Mouse (Mus musculus): ENCODE data around the gene Leng1. TPM values are rescaled to one million over a fixed set of nuclear protein-coding genes. Genes with fewer than 3 reads are reported as not detected.
A peak's percentile ranks its signal among the peaks of the same experiment; 100 is the strongest.

The Leng1 gene
- polyA plus RNA-seq, 1 experiment from 2014 or later, result 20.7 TPM

- Histone ChIP-seq H3K4me1 (replicated peaks) (no peaks in the 10 kb centered on the region), H3K27ac (no peak overlapping the region), H3K9ac (replicated peaks) (no peak overlapping the region), H3K4me3 (replicated peaks) (no peak overlapping the region), H3K9me3 (no peaks in the 10 kb centered on the region), H3K36me3 (peaks cover 98% of the 10 kb centered on the region), H3K27me3 (no peaks in the 10 kb centered on the region), H3K4me2 (no peak overlapping the region)
- 89% methylated on average over 4 of the region's 4 CpGs for WGBS
- ATAC-seq (ENCODE audit: insufficient number of reproducible peaks, insufficient read depth, low FRiP score, low TSS enrichment, low read depth), result no peak
Measured at GRCm38 (mm10) chr7:3656966-3657365, 8.7 kb downstream of the Leng1 start.

GRCm38 (mm10) chr7:3646641-3647040 is 19.0 kb downstream of the Leng1 start:
- Histone ChIP-seq H3K36me3 (peaks cover 45% of the 10 kb centered on the region), H3K27me3 (no peaks in the 10 kb centered on the region), H3K9ac (replicated peaks) (peak overlapping the region; percentile 100), H3K27ac (no peak overlapping the region), H3K4me2 (peak overlapping the region; percentile 94), H3K4me3 (replicated peaks) (peak overlapping the region; percentile 98), H3K4me1 (replicated peaks) (peaks cover 30% of the 10 kb centered on the region), H3K9me3 (no peaks in the 10 kb centered on the region)
- 68% methylated on average over 4 of the region's 4 CpGs for WGBS
- no peak for ATAC-seq (ENCODE audit: insufficient number of reproducible peaks, insufficient read depth, low FRiP score, low TSS enrichment, low read depth)

GRCm38 (mm10) chr7:3646188-3646587 is 19.5 kb downstream of the Leng1 start:
- no peak for ATAC-seq (ENCODE audit: insufficient number of reproducible peaks, insufficient read depth, low FRiP score, low TSS enrichment, low read depth)

GRCm38 (mm10) chr7:3645488-3646025 is 20.1 kb downstream of the Leng1 start:
- Histone ChIP-seq H3K36me3 (peaks cover 45% of the 10 kb centered on the region), H3K4me3 (replicated peaks) (peak overlapping the region; percentile 98), H3K27ac (peak overlapping the region; percentile 96), H3K27me3 (no peaks in the 10 kb centered on the region), H3K9ac (replicated peaks) (peak overlapping the region; percentile 100), H3K4me1 (replicated peaks) (peaks cover 30% of the 10 kb centered on the region), H3K9me3 (no peaks in the 10 kb centered on the region), H3K4me2 (peak overlapping the region; percentile 94)
- ATAC-seq (ENCODE audit: insufficient number of reproducible peaks, insufficient read depth, low FRiP score, low TSS enrichment, low read depth), result no peak
- under 1% methylated on average over 52 of the region's 58 CpGs for WGBS

More at GRCm38 (mm10) chr7:3646188-3646587, 19.5 kb downstream of the Leng1 start:
- peak overlapping the region; percentile 98 for H3K4me3 ChIP-seq (replicated peaks)
- H3K36me3 ChIP-seq, result peaks cover 45% of the 10 kb centered on the region
- H3K27ac ChIP-seq, result no peak overlapping the region
- peak overlapping the region; percentile 94 for H3K4me2 ChIP-seq
- no peaks in the 10 kb centered on the region for H3K27me3 ChIP-seq
- H3K9ac ChIP-seq (replicated peaks), result peak overlapping the region; percentile 100
- H3K9me3 ChIP-seq, result no peaks in the 10 kb centered on the region
- H3K4me1 ChIP-seq (replicated peaks), result peaks cover 30% of the 10 kb centered on the region
- WGBS, result 17% methylated on average over 9 of the region's 9 CpGs

GRCm38 (mm10) chr7:3644672-3645487 is 20.8 kb downstream of the Leng1 start, which contains the start of gene Cnot3:
TSS of gene Cnot3 (plus strand) at chr7:3645268.
- peak within 1 kb of the TSS; percentile 100 for H3K9ac ChIP-seq (replicated peaks)
- peak within 1 kb of the TSS; percentile 94 for H3K4me2 ChIP-seq
- H3K9me3 ChIP-seq, result no peaks in the 10 kb centered on the region
- WGBS, result under 1% methylated on average over 56 of the region's 58 CpGs
- peaks cover 30% of the 10 kb centered on the region for H3K4me1 ChIP-seq (replicated peaks)
- peak; percentile 99 for ATAC-seq (ENCODE audit: insufficient number of reproducible peaks, insufficient read depth, low FRiP score, low TSS enrichment, low read depth)
- peak within 1 kb of the TSS; percentile 96 for H3K27ac ChIP-seq
- peak within 1 kb of the TSS; percentile 98 for H3K4me3 ChIP-seq (replicated peaks)
- peaks cover 45% of the 10 kb centered on the region for H3K36me3 ChIP-seq
- no peaks in the 10 kb centered on the region for H3K27me3 ChIP-seq

- Histone ChIP-seq H3K27me3 (no peaks in the 10 kb centered on the region), H3K4me1 (replicated peaks) (peaks cover 30% of the 10 kb centered on the region), H3K9ac (replicated peaks) (no peak overlapping the region), H3K4me2 (peak overlapping the region; percentile 64), H3K27ac (peak overlapping the region; percentile 20; the same call in 1 of the 2 replicates), H3K36me3 (peaks cover 46% of the 10 kb centered on the region), H3K4me3 (replicated peaks) (peak overlapping the region; percentile 98), H3K9me3 (no peaks in the 10 kb centered on the region)
- ATAC-seq (ENCODE audit: insufficient number of reproducible peaks, insufficient read depth, low FRiP score, low TSS enrichment, low read depth), result no peak
- WGBS, result under 1% methylated on average over 11 of the region's 11 CpGs
Measured at GRCm38 (mm10) chr7:3644348-3644671, 21.3 kb downstream of the Leng1 start.

- no peak for ATAC-seq (ENCODE audit: insufficient number of reproducible peaks, insufficient read depth, low FRiP score, low TSS enrichment, low read depth)
- Histone ChIP-seq H3K4me1 (replicated peaks) (peaks cover 28% of the 10 kb centered on the region), H3K9me3 (no peaks in the 10 kb centered on the region), H3K36me3 (peaks cover 51% of the 10 kb centered on the region), H3K4me2 (peak overlapping the region; percentile 64), H3K9ac (replicated peaks) (no peak overlapping the region), H3K27me3 (no peaks in the 10 kb centered on the region), H3K4me3 (replicated peaks) (peak overlapping the region; percentile 98), H3K27ac (0 out of 2 replicates have a peak overlapping the region, but pooled peaks have one; percentile 20)
- 22% methylated on average over 9 of the region's 9 CpGs for WGBS
Measured at GRCm38 (mm10) chr7:3643843-3644242, 21.8 kb downstream of the Leng1 start.

GRCm38 (mm10) chr7:3643412-3643811 is 22.2 kb downstream of the Leng1 start:
- Histone ChIP-seq H3K9ac (replicated peaks) (no peak overlapping the region), H3K4me1 (replicated peaks) (peaks cover 24% of the 10 kb centered on the region), H3K27ac (no peak overlapping the region), H3K27me3 (no peaks in the 10 kb centered on the region), H3K9me3 (no peaks in the 10 kb centered on the region), H3K4me2 (0 out of 2 replicates have a peak overlapping the region, but pooled peaks have one; percentile 64), H3K4me3 (replicated peaks) (peak overlapping the region; percentile 98; the same call in 1 of the 2 replicates), H3K36me3 (peaks cover 52% of the 10 kb centered on the region)
- 70% methylated on average over 5 of the region's 5 CpGs for WGBS
- ATAC-seq (ENCODE audit: insufficient number of reproducible peaks, insufficient read depth, low FRiP score, low TSS enrichment, low read depth), result no peak

GRCm38 (mm10) chr7:3630478-3630815 is 35.2 kb downstream of the Leng1 start:
- Histone ChIP-seq H3K4me2 (peak overlapping the region; percentile 95), H3K27ac (no peak overlapping the region), H3K4me3 (replicated peaks) (peak overlapping the region; percentile 65), H3K9me3 (no peaks in the 10 kb centered on the region), H3K27me3 (no peaks in the 10 kb centered on the region), H3K9ac (replicated peaks) (peak overlapping the region; percentile 75), H3K36me3 (peaks cover 53% of the 10 kb centered on the region), H3K4me1 (replicated peaks) (peaks cover 21% of the 10 kb centered on the region)
- 61% methylated on average over 3 of the region's 3 CpGs for WGBS
- ATAC-seq (ENCODE audit: insufficient number of reproducible peaks, insufficient read depth, low FRiP score, low TSS enrichment, low read depth), result peak; percentile 8; the same call in 1 of the 2 replicates

GRCm38 (mm10) chr7:3629543-3630477 is 35.8 kb downstream of the Leng1 start, which contains the start of the genes Tfpt and Prpf31:
TSS of gene Tfpt (minus strand) at chr7:3629929.
TSS of gene Prpf31 (plus strand) at chr7:3629985.
- Histone ChIP-seq H3K9me3 (no peaks in the 10 kb centered on the region), H3K4me1 (replicated peaks) (peaks cover 21% of the 10 kb centered on the region), H3K36me3 (peaks cover 51% of the 10 kb centered on the region), H3K4me2 (peak within 1 kb of the TSS; percentile 97), H3K27ac (peak within 1 kb of the TSS; percentile 77), H3K27me3 (no peaks in the 10 kb centered on the region), H3K9ac (replicated peaks) (peak within 1 kb of the TSS; percentile 75), H3K4me3 (replicated peaks) (peak within 1 kb of the TSS; percentile 65)
- 1% methylated on average over 47 of the region's 47 CpGs for WGBS
- peak; percentile 77 for ATAC-seq (ENCODE audit: insufficient number of reproducible peaks, insufficient read depth, low FRiP score, low TSS enrichment, low read depth)

Data from limb, embryonic 12.5 days (tissue).